Mouse (Mus musculus): ENCODE measurements around the gene Kif24. TPM values are rescaled to one million over a fixed set of nuclear protein-coding genes. Genes with fewer than 3 reads are reported as not detected.

Kif24 gene
- polyA plus RNA-seq, 1 experiment from 2014 or later, result 4.3 TPM

GRCm38 (mm10) chr4:41387755-41388469, 76.8 kb downstream of the Kif24 start:
- no peak overlapping the region for H3K4me2 ChIP-seq (ENCODE audit: low read length)
- no peak overlapping the region for H3K4me3 ChIP-seq (ENCODE audit: control insufficient read depth in 1 of 2, insufficient read depth in 1 of 2, low read depth in 1 of 2, low read length in 2 of 2)
- H3K9me3 ChIP-seq (ENCODE audit: control insufficient read depth, low read length), result no peaks in the 10 kb centered on the region
- H3K36me3 ChIP-seq (ENCODE audit: control insufficient read depth, insufficient read depth, low read length), result peaks cover 80% of the 10 kb centered on the region
- WGBS, result 75% methylated on average over 7 of the region's 7 CpGs
- H3K4me1 ChIP-seq (ENCODE audit: control insufficient read depth in 2 of 2, insufficient read depth in 2 of 2, low read length in 2 of 2), result 0 out of 4 replicates have a peak, but pooled peaks cover 0 to 5% of the 10 kb centered on the region in 2 experiments
- no peak overlapping the region for H3K27ac ChIP-seq (replicated peaks in 1 of 2; ENCODE audit: control insufficient read depth in 1 of 2, insufficient read depth in 1 of 2, low read depth in 2 of 2, low read length in 2 of 2)
- no peak overlapping the region for H3K9ac ChIP-seq (ENCODE audit: low read length)
- no peak for ATAC-seq (ENCODE audit: insufficient number of reproducible peaks, insufficient read depth, low FRiP score, low read depth)
- no peaks in the 10 kb centered on the region for H3K27me3 ChIP-seq (ENCODE audit: control insufficient read depth, insufficient read depth, low read length)

- 33% methylated on average over 1 of the region's 1 CpGs for WGBS
- H3K4me1 ChIP-seq (ENCODE audit: control insufficient read depth in 2 of 2, insufficient read depth in 2 of 2, low read length in 2 of 2), result 0 out of 4 replicates have a peak, but pooled peaks cover 0 to 5% of the 10 kb centered on the region in 2 experiments
Observed at GRCm38 (mm10) chr4:41386412-41386975, 78.2 kb downstream of the Kif24 start.

GRCm38 (mm10) chr4:41381213-41381950, 83.3 kb downstream of the Kif24 start:
- H3K36me3 ChIP-seq (ENCODE audit: control insufficient read depth, insufficient read depth, low read length), result peaks cover 72% of the 10 kb centered on the region
- no peak overlapping the region for H3K27ac ChIP-seq (replicated peaks in 1 of 2; ENCODE audit: control insufficient read depth in 1 of 2, insufficient read depth in 1 of 2, low read depth in 2 of 2, low read length in 2 of 2)

More at GRCm38 (mm10) chr4:41386412-41386975, 78.2 kb downstream of the Kif24 start:
- no peak overlapping the region for H3K4me2 ChIP-seq (ENCODE audit: low read length)
- H3K27ac ChIP-seq (replicated peaks in 1 of 2; ENCODE audit: control insufficient read depth in 1 of 2, insufficient read depth in 1 of 2, low read depth in 2 of 2, low read length in 2 of 2), result no peak overlapping the region
- H3K9me3 ChIP-seq (ENCODE audit: control insufficient read depth, low read length), result no peaks in the 10 kb centered on the region
- no peak overlapping the region; the same call in 1 of the 2 replicates for H3K9ac ChIP-seq (ENCODE audit: low read length)
- ATAC-seq (ENCODE audit: insufficient number of reproducible peaks, insufficient read depth, low FRiP score, low read depth), result no peak
- H3K4me3 ChIP-seq (ENCODE audit: control insufficient read depth in 1 of 2, insufficient read depth in 1 of 2, low read depth in 1 of 2, low read length in 2 of 2), result no peak overlapping the region
- no peaks in the 10 kb centered on the region for H3K27me3 ChIP-seq (ENCODE audit: control insufficient read depth, insufficient read depth, low read length)
- peaks cover 77% of the 10 kb centered on the region for H3K36me3 ChIP-seq (ENCODE audit: control insufficient read depth, insufficient read depth, low read length)

GRCm38 (mm10) chr4:41377567-41377966, 87.1 kb downstream of the Kif24 start:
- Histone ChIP-seq H3K27ac (replicated peaks in 1 of 2; ENCODE audit: control insufficient read depth in 1 of 2, insufficient read depth in 1 of 2, low read depth in 2 of 2, low read length in 2 of 2) (no peak overlapping the region), H3K4me3 (ENCODE audit: control insufficient read depth in 1 of 2, insufficient read depth in 1 of 2, low read depth in 1 of 2, low read length in 2 of 2) (no peak overlapping the region), H3K4me2 (ENCODE audit: low read length) (no peak overlapping the region), H3K9ac (ENCODE audit: low read length) (no peak overlapping the region), H3K27me3 (ENCODE audit: control insufficient read depth, insufficient read depth, low read length) (no peaks in the 10 kb centered on the region), H3K9me3 (ENCODE audit: control insufficient read depth, low read length) (no peaks in the 10 kb centered on the region), H3K4me1 (ENCODE audit: control insufficient read depth in 2 of 2, insufficient read depth in 2 of 2, low read length in 2 of 2) (no peaks in the 10 kb centered on the region), H3K36me3 (ENCODE audit: control insufficient read depth, insufficient read depth, low read length) (peaks cover 78% of the 10 kb centered on the region)
- ATAC-seq (ENCODE audit: insufficient number of reproducible peaks, insufficient read depth, low FRiP score, low read depth), result no peak

More at GRCm38 (mm10) chr4:41381213-41381950, 83.3 kb downstream of the Kif24 start:
- ATAC-seq (ENCODE audit: insufficient number of reproducible peaks, insufficient read depth, low FRiP score, low read depth), result no peak
- H3K4me2 ChIP-seq (ENCODE audit: low read length), result no peak overlapping the region
- WGBS, result 91% methylated on average over 5 of the region's 5 CpGs
- H3K4me1 ChIP-seq (ENCODE audit: control insufficient read depth in 2 of 2, insufficient read depth in 2 of 2, low read length in 2 of 2), result 0 out of 4 replicates have a peak, but pooled peaks cover 0 to 3% of the 10 kb centered on the region in 2 experiments
- no peaks in the 10 kb centered on the region for H3K9me3 ChIP-seq (ENCODE audit: control insufficient read depth, low read length)
- H3K9ac ChIP-seq (ENCODE audit: low read length), result no peak overlapping the region
- H3K27me3 ChIP-seq (ENCODE audit: control insufficient read depth, insufficient read depth, low read length), result no peaks in the 10 kb centered on the region
- no peak overlapping the region for H3K4me3 ChIP-seq (ENCODE audit: control insufficient read depth in 1 of 2, insufficient read depth in 1 of 2, low read depth in 1 of 2, low read length in 2 of 2)

GRCm38 (mm10) chr4:41369702-41370437, 94.8 kb downstream of the Kif24 start:
- H3K27me3 ChIP-seq (ENCODE audit: control insufficient read depth, insufficient read depth, low read length), result no peaks in the 10 kb centered on the region
- no peak for ATAC-seq (ENCODE audit: insufficient number of reproducible peaks, insufficient read depth, low FRiP score, low read depth)
- no peak overlapping the region for H3K27ac ChIP-seq (replicated peaks in 1 of 2; ENCODE audit: control insufficient read depth in 1 of 2, insufficient read depth in 1 of 2, low read depth in 2 of 2, low read length in 2 of 2)
- no peak overlapping the region for H3K4me3 ChIP-seq (ENCODE audit: control insufficient read depth in 1 of 2, insufficient read depth in 1 of 2, low read depth in 1 of 2, low read length in 2 of 2)
- no peaks in the 10 kb centered on the region for H3K9me3 ChIP-seq (ENCODE audit: control insufficient read depth, low read length)
- H3K36me3 ChIP-seq (ENCODE audit: control insufficient read depth, insufficient read depth, low read length), result peaks cover 47% of the 10 kb centered on the region
- no peak overlapping the region for H3K9ac ChIP-seq (ENCODE audit: low read length)
- H3K4me1 ChIP-seq (ENCODE audit: control insufficient read depth in 2 of 2, insufficient read depth in 2 of 2, low read length in 2 of 2), result 0 out of 4 replicates have a peak, but pooled peaks cover 0 to 3% of the 10 kb centered on the region in 2 experiments
- no peak overlapping the region for H3K4me2 ChIP-seq (ENCODE audit: low read length)
- 65% methylated on average over 9 of the region's 9 CpGs for WGBS

GRCm38 (mm10) chr4:41368198-41368597, 96.5 kb downstream of the Kif24 start:
- Histone ChIP-seq H3K27me3 (ENCODE audit: control insufficient read depth, insufficient read depth, low read length) (no peaks in the 10 kb centered on the region), H3K9ac (ENCODE audit: low read length) (no peak overlapping the region), H3K36me3 (ENCODE audit: control insufficient read depth, insufficient read depth, low read length) (peaks cover 39% of the 10 kb centered on the region), H3K4me2 (ENCODE audit: low read length) (no peak overlapping the region), H3K4me1 (ENCODE audit: control insufficient read depth in 2 of 2, insufficient read depth in 2 of 2, low read length in 2 of 2) (0 out of 4 replicates have a peak, but pooled peaks cover 0 to 3% of the 10 kb centered on the region in 2 experiments), H3K27ac (replicated peaks in 1 of 2; ENCODE audit: control insufficient read depth in 1 of 2, insufficient read depth in 1 of 2, low read depth in 2 of 2, low read length in 2 of 2) (no peak overlapping the region), H3K9me3 (ENCODE audit: control insufficient read depth, low read length) (no peaks in the 10 kb centered on the region), H3K4me3 (ENCODE audit: control insufficient read depth in 1 of 2, insufficient read depth in 1 of 2, low read depth in 1 of 2, low read length in 2 of 2) (no peak overlapping the region)
- 92% methylated on average over 4 of the region's 4 CpGs for WGBS
- no peak for ATAC-seq (ENCODE audit: insufficient number of reproducible peaks, insufficient read depth, low FRiP score, low read depth)

GRCm38 (mm10) chr4:41361059-41361458, 103.6 kb downstream of the Kif24 start:
- H3K36me3 ChIP-seq (ENCODE audit: control insufficient read depth, insufficient read depth, low read length), result peaks cover 10% of the 10 kb centered on the region; the same call in 1 of the 2 replicates
- H3K27me3 ChIP-seq (ENCODE audit: control insufficient read depth, insufficient read depth, low read length), result no peaks in the 10 kb centered on the region
- H3K9me3 ChIP-seq (ENCODE audit: control insufficient read depth, low read length), result no peaks in the 10 kb centered on the region
- no peaks in the 10 kb centered on the region for H3K4me1 ChIP-seq (ENCODE audit: control insufficient read depth in 2 of 2, insufficient read depth in 2 of 2, low read length in 2 of 2)
- WGBS, result 91% methylated on average over 3 of the region's 3 CpGs
- ATAC-seq (ENCODE audit: insufficient number of reproducible peaks, insufficient read depth, low FRiP score, low read depth), result no peak
- no peak overlapping the region for H3K9ac ChIP-seq (ENCODE audit: low read length)
- no peak overlapping the region for H3K27ac ChIP-seq (replicated peaks in 1 of 2; ENCODE audit: control insufficient read depth in 1 of 2, insufficient read depth in 1 of 2, low read depth in 2 of 2, low read length in 2 of 2)
- H3K4me2 ChIP-seq (ENCODE audit: low read length), result no peak overlapping the region
- no peak overlapping the region for H3K4me3 ChIP-seq (ENCODE audit: control insufficient read depth in 1 of 2, insufficient read depth in 1 of 2, low read depth in 1 of 2, low read length in 2 of 2)

Data from heart, embryonic 14.5 days (tissue).